Mouse (Mus musculus) cerebellum, adult 2 months (tissue): ENCODE results near the gene Usp44. TPM values are rescaled to one million over a fixed set of nuclear protein-coding genes. Genes with fewer than 3 reads are reported as not detected.
A peak's percentile ranks its signal among the peaks of the same experiment; 100 is the strongest.

Source experiments
- DNase-seq, 2 experiments: peaks; one replicate each; pipeline ENCODE4 v3.0.0; 2021
- H3K27ac ChIP-seq: fragments of 200-500 bp; 2 replicates; pipeline ENCODE4 v1.5.1; 2012; ENCODE audit warnings: low read length, control low read depth, inconsistent platforms; ENCODE audit not compliant: insufficient read depth
- H3K27me3 ChIP-seq: fragments of 200-500 bp; 2 replicates; pipeline ENCODE4 v1.6.1; 2012; ENCODE audit warnings: inconsistent platforms, mild to moderate bottlenecking, low read length, moderate library complexity; ENCODE audit not compliant: control insufficient read depth, insufficient read depth
- H3K4me1 ChIP-seq: fragments of 200-500 bp; 2 replicates; pipeline ENCODE4 v1.6.1; 2011; ENCODE audit warnings: low read length; ENCODE audit not compliant: control insufficient read depth, insufficient read depth
- H3K4me3 ChIP-seq: fragments of 200-500 bp; replicated peaks from 2 replicates; pipeline ENCODE3; 2011; ENCODE audit warnings: mild to moderate bottlenecking, low read depth, low read length, control low read depth; ENCODE audit not compliant: insufficient read depth
- CTCF ChIP-seq: fragments of 200-500 bp; IDR thresholded peaks from 2 replicates; pipeline ENCODE4 v1.5.1; 2011; ENCODE audit warnings: low read depth, mild to moderate bottlenecking, control low read depth, low read length, moderate library complexity, borderline replicate concordance; ENCODE audit not compliant: insufficient read depth
- POLR2A ChIP-seq: fragments of 200-500 bp; IDR thresholded peaks from 2 replicates; pipeline ENCODE4 v1.6.1; 2011; ENCODE audit warnings: low read length, control low read depth, borderline replicate concordance; ENCODE audit not compliant: insufficient read depth
- WGBS: fragments of 180-500 bp; shearing (Covaris S2); methylation state at CpG from one replicate; pipeline ENCODE4 v1.1.7; 2018; 5-methylcytosine and 5-hydroxymethylcytosine counted together
- polyA plus RNA-seq: library from polyadenylated mRNA; depleted of rRNA; stranded (reverse); fragments of >200 nt; gene quantifications from 2 replicates; pipeline ENCODE4 v1.2.3, GENCODE M21; 2012

Usp44 gene
- polyA plus RNA-seq, 1 experiment = 0.05 TPM

- TF ChIP-seq POLR2A = no peak
- TF ChIP-seq CTCF = no peak
- peak overlapping the region; percentile 57 for H3K27ac ChIP-seq
- H3K27me3 ChIP-seq = no peaks in the 10 kb centered on the region
- H3K4me1 ChIP-seq = no peaks in the 10 kb centered on the region
- peak overlapping the region; percentile 95 for H3K4me3 ChIP-seq
- DNase-seq = peak in 1 of 2 experiments; percentile 66
- under 1% methylated on average over 38 of the region's 38 CpGs for WGBS
Measured at GRCm38 (mm10) chr10:93888935-93889578, 57.7 kb downstream of the Usp44 start.

GRCm38 (mm10) chr10:93889579-93889950 lies 58.2 kb downstream of the Usp44 start:
- Histone ChIP-seq H3K4me3 (peak overlapping the region; percentile 95), H3K27ac (peak overlapping the region; percentile 57), H3K4me1 (no peaks in the 10 kb centered on the region), H3K27me3 (no peaks in the 10 kb centered on the region)
- TF ChIP-seq CTCF (no peak), POLR2A (peak; percentile 70; the same call in 1 of the 2 replicates)
- DNase-seq = peak; percentile 90
- 1% methylated on average over 22 of the region's 30 CpGs for WGBS

- peak overlapping the region; percentile 56 for H3K27ac ChIP-seq
- H3K4me1 ChIP-seq = no peaks in the 10 kb centered on the region
- no peaks in the 10 kb centered on the region for H3K27me3 ChIP-seq
- H3K4me3 ChIP-seq = peak overlapping the region; percentile 95
- TF ChIP-seq POLR2A (no peak), CTCF (no peak)
- no peak for DNase-seq
- under 1% methylated on average over 22 of the region's 22 CpGs for WGBS
Measured at GRCm38 (mm10) chr10:93889976-93890375, 58.6 kb downstream of the Usp44 start.

GRCm38 (mm10) chr10:93890565-93890964 lies 59.2 kb downstream of the Usp44 start:
- no peaks in the 10 kb centered on the region for H3K4me1 ChIP-seq
- no peak for TF ChIP-seq POLR2A
- no peak for TF ChIP-seq CTCF
- no peak overlapping the region for H3K4me3 ChIP-seq
- H3K27me3 ChIP-seq = no peaks in the 10 kb centered on the region
- DNase-seq = no peak
- H3K27ac ChIP-seq = no peak overlapping the region
- 75% methylated on average over 4 of the region's 4 CpGs for WGBS

GRCm38 (mm10) chr10:93891031-93891430 lies 59.7 kb downstream of the Usp44 start:
- no peak overlapping the region for H3K27ac ChIP-seq
- WGBS = 100% methylated on average over 1 of the region's 1 CpGs
- TF ChIP-seq CTCF (no peak), POLR2A (no peak)

GRCm38 (mm10) chr10:93892551-93892950 lies 61.2 kb downstream of the Usp44 start:
- Histone ChIP-seq H3K4me3 (no peak overlapping the region), H3K4me1 (no peaks in the 10 kb centered on the region), H3K27me3 (no peaks in the 10 kb centered on the region), H3K27ac (no peak overlapping the region)
- 90% methylated on average over 4 of the region's 4 CpGs for WGBS
- DNase-seq = no peak
- no peak for TF ChIP-seq POLR2A
- no peak for TF ChIP-seq CTCF

More at GRCm38 (mm10) chr10:93891031-93891430, 59.7 kb downstream of the Usp44 start:
- H3K4me3 ChIP-seq = no peak overlapping the region
- H3K27me3 ChIP-seq = no peaks in the 10 kb centered on the region
- no peaks in the 10 kb centered on the region for H3K4me1 ChIP-seq
- no peak for DNase-seq

- no peaks in the 10 kb centered on the region for H3K27me3 ChIP-seq
- DNase-seq = no peak
- no peak for TF ChIP-seq CTCF
- no peak for TF ChIP-seq POLR2A
- no peak within 1 kb of the TSS for H3K4me3 ChIP-seq
- no peak within 1 kb of the TSS for H3K27ac ChIP-seq
- no peaks in the 10 kb centered on the region for H3K4me1 ChIP-seq
- 47% methylated on average over 7 of the region's 7 CpGs for WGBS
Measured at GRCm38 (mm10) chr10:93897043-93897646, 65.8 kb downstream of the Usp44 start, which contains the start of gene Metap2. TSS of gene Metap2 (minus strand) at chr10:93897093.

- H3K4me3 ChIP-seq = no peak overlapping the region
- no peaks in the 10 kb centered on the region for H3K27me3 ChIP-seq
- no peak overlapping the region for H3K27ac ChIP-seq
- no peak for TF ChIP-seq POLR2A
- no peak for TF ChIP-seq CTCF
- no peak for DNase-seq
- WGBS = 39% methylated on average over 2 of the region's 2 CpGs
- H3K4me1 ChIP-seq = no peaks in the 10 kb centered on the region
Measured at GRCm38 (mm10) chr10:93899303-93899702, 67.9 kb downstream of the Usp44 start.
